Mouse (Mus musculus): Measurements from ENCODE around the gene Smpd1.

The Smpd1 gene

DNA sequence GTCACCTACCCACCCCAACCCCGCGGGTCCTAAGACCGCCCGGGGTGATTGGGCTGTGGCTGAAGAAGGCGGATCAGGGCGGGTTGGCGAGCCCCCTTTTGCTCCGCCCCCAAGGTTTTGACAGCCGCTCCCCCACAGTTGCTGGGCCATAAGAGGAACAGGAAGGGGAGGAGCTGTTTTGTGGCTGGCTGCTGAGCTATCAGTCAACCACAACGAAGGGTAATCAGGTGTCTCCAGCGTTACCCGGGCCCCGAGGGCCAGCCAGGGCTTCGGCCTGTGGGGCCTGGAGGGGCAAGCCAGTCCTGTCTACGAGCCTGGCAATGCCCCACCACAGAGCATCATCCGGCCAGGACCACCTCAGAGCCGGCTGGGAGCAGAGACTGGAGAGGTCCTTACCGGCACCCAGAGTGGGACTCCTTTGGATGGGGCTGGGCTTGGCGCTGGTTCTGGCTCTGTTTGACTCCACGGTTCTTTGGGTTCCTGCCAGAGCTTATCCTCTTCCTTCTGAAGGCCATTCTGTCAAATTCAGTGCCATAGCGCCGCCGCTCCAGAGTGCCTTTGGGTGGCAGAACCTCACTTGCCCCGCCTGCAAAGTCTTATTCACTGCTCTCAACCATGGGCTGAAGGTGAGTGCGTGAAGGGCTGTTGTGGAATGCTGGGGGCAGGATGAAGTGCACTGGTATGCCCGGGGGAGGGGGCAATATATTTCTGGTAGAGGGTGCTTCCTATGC lies at the start of gene Smpd1:
Gene Smpd1, plus strand, starts transcription at position 149 of the 731 bp plus-strand sequence.
- in situ Hi-C loops (cut with MboI, MseI): no loop called here

GRCm38 (mm10) chr7:105507257-105507656 lies 46.9 kb upstream of the Smpd1 start:
- in situ Hi-C loops (cut with MboI, MseI): no loop called here

- in situ Hi-C loops (cut with MboI, MseI): loop anchor here (5.0 kb wide), 1 partner anchor 263 kb away; no protein-coding TSS in a partner anchor
These were observed 44.0 kb upstream of the Smpd1 start for GRCm38 (mm10) chr7:105510143-105510542.

DNA sequence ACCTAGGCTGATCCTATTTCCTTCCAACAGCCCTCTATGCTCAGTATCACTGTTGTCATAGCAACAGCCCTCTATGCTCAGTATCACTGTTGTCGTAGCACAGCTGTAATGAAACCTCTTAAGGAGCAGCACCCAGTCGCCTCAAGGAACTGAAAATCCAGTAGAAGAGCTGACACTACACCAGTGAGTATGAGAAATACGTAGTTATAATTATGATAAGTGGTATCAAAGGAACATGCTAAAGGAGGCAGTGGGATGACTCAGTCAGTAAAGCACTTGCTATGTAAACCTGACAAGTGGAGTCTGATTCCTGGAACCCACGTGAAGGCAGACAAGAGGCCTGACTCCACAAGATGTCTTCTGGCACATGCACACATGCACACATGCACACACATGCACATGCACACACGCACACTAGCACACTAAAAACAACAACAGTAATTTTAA lies 40.3 kb upstream of the Smpd1 start:
- in situ Hi-C loops (cut with MboI, MseI): loop anchor here (5.0 kb wide), 1 partner anchor 267 kb away; no protein-coding TSS in a partner anchor

- in situ Hi-C loops (cut with MboI, MseI): loop anchor here (5.0 kb wide), 1 partner anchor 267 kb away; no protein-coding TSS in a partner anchor
These were observed 39.6 kb upstream of the Smpd1 start for GRCm38 (mm10) chr7:105514561-105514960.

DNA sequence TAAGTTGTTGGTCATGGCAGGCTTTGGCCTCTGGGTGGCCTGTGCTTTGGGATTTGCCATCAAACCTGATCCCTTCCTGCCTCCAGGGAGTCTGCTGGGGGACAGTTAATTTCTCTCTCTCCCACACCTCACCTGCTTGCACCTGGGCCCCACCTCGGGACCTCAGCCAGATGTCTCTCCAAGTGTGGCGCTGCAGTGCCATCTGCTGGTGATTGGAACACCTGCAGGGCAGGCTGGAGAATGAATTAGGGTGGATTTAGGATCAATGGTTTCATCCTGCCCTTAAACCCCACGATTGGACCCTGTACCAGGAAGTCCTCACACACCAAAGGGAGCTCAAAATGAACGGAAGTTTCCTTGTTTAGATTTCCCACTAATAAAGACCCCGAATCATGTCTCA lies 39.0 kb upstream of the Smpd1 start:
- in situ Hi-C loops (cut with MboI, MseI): loop anchor here (5.0 kb wide), 1 partner anchor 483 kb away; the partner anchor contains the start of gene Olfr676

DNA sequence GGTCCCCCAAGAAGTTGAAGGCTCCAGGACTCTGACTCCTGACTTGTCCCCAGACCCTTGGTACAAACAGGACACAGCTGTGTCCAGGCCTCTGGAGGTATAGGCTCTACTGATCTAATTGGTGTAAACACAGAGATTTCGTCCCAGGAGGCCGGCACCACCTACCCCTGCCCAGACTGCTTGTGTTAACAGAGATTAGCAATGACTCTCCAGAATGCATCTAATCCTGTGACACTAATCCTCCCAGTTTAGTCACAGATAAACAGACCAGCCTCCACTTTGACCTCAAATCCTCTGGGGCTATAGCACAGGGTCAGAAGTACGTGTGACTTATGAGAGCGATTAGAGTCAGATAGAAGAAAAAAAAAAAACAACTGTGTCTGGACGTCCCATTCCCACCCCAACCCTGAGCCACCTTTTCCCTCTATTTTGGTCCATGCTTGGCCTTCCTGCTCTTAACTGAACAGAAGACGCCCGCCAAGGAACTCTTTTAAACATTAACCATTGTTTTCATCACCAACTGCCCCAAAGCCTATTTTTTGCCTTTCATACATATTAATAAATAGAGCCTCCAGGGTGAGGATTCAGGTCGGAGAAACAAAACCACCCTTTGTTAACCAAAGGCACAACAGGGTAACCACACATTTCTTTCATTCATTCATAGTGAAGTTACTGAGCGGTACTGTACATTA lies 37.3 kb upstream of the Smpd1 start:
- in situ Hi-C loops (cut with MboI, MseI): loop anchor here (5.0 kb wide), 1 partner anchor 485 kb away; the partner anchor contains the start of gene Olfr676

GRCm38 (mm10) chr7:105519336-105519735 lies 34.8 kb upstream of the Smpd1 start:
- in situ Hi-C loops (cut with MboI, MseI): loop anchor here (5.0 kb wide), 1 partner anchor 487 kb away; the partner anchor contains the start of gene Olfr676

DNA sequence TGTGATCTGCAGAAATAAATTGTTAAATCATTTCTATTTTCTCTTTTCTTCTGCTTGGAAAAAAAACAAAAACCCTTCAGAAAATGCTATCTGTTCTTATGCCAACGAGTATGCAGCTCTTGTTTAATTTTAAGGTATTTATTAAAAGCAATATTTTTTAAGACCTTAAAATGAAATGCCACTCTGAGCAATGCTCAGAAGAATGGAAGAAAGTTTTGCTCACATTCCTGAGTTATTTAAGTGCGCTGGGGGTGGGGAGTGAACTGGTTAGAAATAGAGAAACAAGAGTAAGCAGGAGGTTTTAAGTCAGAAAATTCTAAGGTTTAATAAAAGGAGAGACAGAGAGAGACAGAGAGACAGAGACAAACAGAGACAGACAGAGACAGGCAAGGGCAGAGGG lies 34.4 kb upstream of the Smpd1 start:
- in situ Hi-C loops (cut with MboI, MseI): loop anchor here (5.0 kb wide), 1 partner anchor 487 kb away; the partner anchor contains the start of gene Olfr676

GRCm38 (mm10) chr7:105520201-105520600 lies 34.0 kb upstream of the Smpd1 start:
- in situ Hi-C loops (cut with MboI, MseI): no loop called here

DNA sequence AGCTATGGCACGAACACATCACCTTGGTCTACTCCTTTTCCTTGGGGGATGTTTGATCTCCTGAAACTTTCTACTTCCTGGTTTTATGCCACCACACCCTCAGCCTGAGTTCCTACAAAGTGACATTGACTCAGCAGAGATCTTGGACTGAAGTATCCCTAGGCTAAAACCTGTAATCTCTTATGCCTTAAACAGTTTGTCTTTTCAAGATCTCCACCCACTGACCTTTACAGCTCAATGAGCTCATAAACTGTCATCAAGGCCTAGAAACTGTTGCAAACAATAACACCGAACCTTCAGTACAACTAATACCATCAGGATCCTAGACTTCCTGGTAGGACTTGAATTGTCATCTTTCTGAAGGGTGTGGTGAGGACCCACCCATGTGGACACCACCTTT lies 29.9 kb upstream of the Smpd1 start:
- in situ Hi-C loops (cut with MboI, MseI): no loop called here

GRCm38 (mm10) chr7:105527306-105527937 lies 26.7 kb upstream of the Smpd1 start:
- in situ Hi-C loops (cut with MboI, MseI): loop anchor here (5.0 kb wide), 1 partner anchor 120 kb away; no protein-coding TSS in a partner anchor

GRCm38 (mm10) chr7:105528094-105528493 lies 26.1 kb upstream of the Smpd1 start:
- in situ Hi-C loops (cut with MboI, MseI): loop anchor here (5.0 kb wide), 1 partner anchor 121 kb away; no protein-coding TSS in a partner anchor

- in situ Hi-C loops (cut with MboI, MseI): no loop called here
These were observed 20.0 kb upstream of the Smpd1 start for GRCm38 (mm10) chr7:105534162-105534561.

DNA sequence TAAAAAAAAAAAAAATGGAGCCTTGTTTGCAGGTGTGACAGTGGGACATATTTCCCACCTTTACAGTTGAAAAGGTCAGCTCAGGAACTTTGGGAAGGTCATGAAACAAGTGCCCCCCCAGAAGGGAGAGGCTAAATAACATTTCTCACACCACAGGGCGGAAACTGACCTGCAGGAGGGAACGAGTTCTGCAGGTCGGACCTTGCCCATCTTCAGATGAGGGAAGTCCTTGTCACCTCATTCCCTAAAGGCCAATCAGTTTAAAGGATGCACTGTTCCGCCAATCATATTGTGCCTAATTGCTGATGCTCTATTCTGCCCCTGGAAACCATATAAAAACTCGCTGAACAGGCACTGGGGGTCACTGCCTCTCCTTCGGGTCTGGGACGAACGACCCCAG lies 8.2 kb upstream of the Smpd1 start:
- in situ Hi-C loops (cut with MboI, MseI): no loop called here

DNA sequence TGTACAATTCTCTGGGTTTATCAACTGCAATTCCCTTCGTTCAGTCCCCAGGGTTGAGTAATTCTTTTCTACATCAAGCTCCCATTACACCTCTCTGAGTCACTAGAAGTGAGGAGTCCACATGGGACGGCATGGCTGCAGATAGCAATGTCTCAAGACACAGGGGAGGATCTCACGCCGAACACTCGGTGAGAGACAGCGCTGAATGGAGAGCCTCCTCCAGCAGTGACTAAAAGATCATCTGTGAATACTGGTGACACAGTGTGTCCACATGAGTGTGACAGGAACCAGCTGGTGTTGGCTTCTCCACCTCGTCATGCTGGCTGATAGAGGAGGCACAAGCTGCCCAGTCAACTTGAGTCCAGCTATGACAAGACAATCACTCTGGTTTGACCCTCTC lies 6.2 kb upstream of the Smpd1 start:
- in situ Hi-C loops (cut with MboI, MseI): no loop called here

DNA sequence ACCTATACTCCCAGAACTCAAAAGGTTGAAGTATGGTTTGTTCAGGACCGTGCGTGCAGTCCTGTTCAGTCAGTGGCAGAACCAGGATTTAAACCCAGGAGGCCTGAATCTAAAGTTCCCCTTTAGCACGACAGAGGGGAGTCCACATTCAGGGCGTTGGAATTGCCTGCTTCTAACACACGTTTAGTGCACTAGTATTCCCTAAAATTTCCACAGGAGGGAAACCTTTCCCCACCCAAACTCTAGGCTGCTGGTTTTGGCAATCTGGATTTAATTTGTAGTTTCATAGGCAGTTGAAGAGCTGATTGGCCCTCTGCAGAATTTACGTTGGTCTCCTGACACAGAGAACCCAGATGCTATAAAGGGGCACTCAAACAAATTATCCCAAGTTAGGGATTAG lies 5.1 kb upstream of the Smpd1 start:
- in situ Hi-C loops (cut with MboI, MseI): no loop called here

DNA sequence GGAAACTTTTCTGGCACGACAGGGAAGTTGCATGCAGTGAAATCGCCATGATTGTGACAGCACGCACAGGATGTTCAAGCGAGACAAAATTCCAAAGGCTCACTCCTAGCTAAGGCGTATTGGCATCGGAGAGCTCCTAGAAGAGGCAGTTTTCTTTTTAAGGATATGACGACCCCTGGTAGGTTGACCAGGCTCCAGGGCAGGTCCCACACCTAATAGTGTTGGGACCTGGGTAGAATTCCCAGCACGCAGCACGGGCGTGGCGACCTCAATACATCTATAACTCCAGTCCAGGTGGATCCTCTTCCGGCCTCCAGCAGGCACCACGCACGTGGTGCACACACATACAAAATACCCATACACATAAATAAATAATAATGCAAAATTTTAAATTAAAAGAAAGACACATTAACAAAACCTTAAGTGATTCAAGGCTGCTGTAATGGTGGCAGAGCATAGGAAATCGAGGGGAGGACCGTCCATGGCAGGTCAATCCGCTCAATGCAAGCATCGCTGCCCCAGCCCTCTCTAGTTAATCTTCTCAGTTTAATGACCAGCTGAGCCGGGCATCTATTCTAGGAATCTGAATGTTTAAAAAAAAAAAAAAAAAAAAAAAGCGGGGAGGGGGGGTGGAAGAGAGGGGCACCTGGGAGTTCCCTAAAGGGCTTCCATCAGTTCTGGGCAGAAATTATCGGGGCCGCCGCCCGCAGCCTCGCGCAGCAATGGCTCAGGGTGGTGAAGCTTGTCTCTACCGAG lies 526 bp upstream of the Smpd1 start:
- in situ Hi-C loops (cut with MboI, MseI): no loop called here

- in situ Hi-C loops (cut with MboI, MseI): no loop called here
These were observed 1.4 kb downstream of the Smpd1 start for GRCm38 (mm10) chr7:105555571-105555970.

DNA sequence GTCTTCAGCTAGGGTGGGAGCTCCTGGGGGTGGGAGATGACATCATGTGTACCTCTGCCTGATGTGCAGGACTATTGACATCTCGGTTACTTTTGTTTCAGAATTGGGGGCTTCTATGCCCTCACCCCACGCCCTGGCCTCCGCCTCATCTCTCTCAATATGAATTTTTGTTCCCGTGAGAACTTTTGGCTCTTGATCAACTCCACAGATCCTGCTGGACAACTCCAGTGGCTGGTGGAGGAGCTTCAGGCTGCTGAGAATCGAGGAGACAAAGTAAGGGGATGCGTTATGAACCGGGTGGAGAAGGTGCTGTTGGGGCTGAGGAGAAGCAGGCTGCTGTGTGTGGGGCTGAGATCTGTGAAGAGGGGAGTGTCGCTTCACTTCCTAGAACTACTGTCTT lies 2.2 kb downstream of the Smpd1 start:
- in situ Hi-C loops (cut with MboI, MseI): no loop called here

- in situ Hi-C loops (cut with MboI, MseI): no loop called here
These were observed 3.5 kb downstream of the Smpd1 start for GRCm38 (mm10) chr7:105557671-105558070.

All from T-helper 1 cell (primary cell).